Mouse (Mus musculus) hindbrain, embryonic 11.5 days (tissue): ENCODE results near the gene Cdk13. TPM values are rescaled to one million over a fixed set of nuclear protein-coding genes. Genes with fewer than 3 reads are reported as not detected.

Source experiments
- ATAC-seq: fragments of 200-750 bp; cut with Nextera tagmentation; 2 replicates; pipeline ENCODE4 v1.8.0; 2017; ENCODE audit warnings: mild to moderate bottlenecking, moderate TSS enrichment, moderate library complexity; ENCODE audit not compliant: low FRiP score
- DNase-seq: peaks from one replicate; pipeline ENCODE4 v3.0.0-alpha.2; 2015; ENCODE audit warnings: low spot score
- H3K27ac ChIP-seq: fragments of 300-500 bp; sonication (generic); 2 replicates; pipeline ENCODE4 v1.5.1; 2014; ENCODE audit warnings: mild to moderate bottlenecking, low read depth, low read length
- H3K27me3 ChIP-seq: fragments of 300-500 bp; sonication (generic); 2 replicates; pipeline ENCODE4 v1.6.1; 2014; ENCODE audit warnings: mild to moderate bottlenecking, low read length, moderate library complexity, mixed read lengths; ENCODE audit not compliant: control insufficient read depth, insufficient read depth
- H3K36me3 ChIP-seq: fragments of 300-500 bp; sonication (generic); 2 replicates; pipeline ENCODE4 v1.6.1; 2014; ENCODE audit warnings: mild to moderate bottlenecking, low read length, moderate library complexity, mixed read lengths; ENCODE audit not compliant: control insufficient read depth, insufficient read depth
- H3K4me1 ChIP-seq: fragments of 300-500 bp; sonication (generic); replicated peaks from 2 replicates; pipeline ENCODE4 v1.6.1; 2014; ENCODE audit warnings: low read length, mixed read lengths; ENCODE audit not compliant: control insufficient read depth, insufficient read depth
- H3K4me2 ChIP-seq: fragments of 300-500 bp; sonication (generic); replicated peaks from 2 replicates; pipeline ENCODE4 v1.6.1; 2014; ENCODE audit warnings: mild to moderate bottlenecking, low read depth, low read length
- H3K4me3 ChIP-seq: fragments of 300-500 bp; sonication (generic); 2 replicates; pipeline ENCODE4 v1.5.1; 2014; ENCODE audit warnings: low read depth, low read length
- H3K9ac ChIP-seq: fragments of 300-500 bp; sonication (generic); 2 replicates; pipeline ENCODE4 v1.6.1; 2014; ENCODE audit warnings: low read depth, low read length
- H3K9me3 ChIP-seq: fragments of 300-500 bp; sonication (generic); 2 replicates; pipeline ENCODE4 v1.6.1; 2016; ENCODE audit warnings: low read length; ENCODE audit not compliant: control insufficient read depth
- WGBS: fragments of 180-500 bp; shearing (Covaris S2); extraction: QIAGEN DNeasy Blood & Tissue Kit; methylation state at CpG from one replicate; pipeline ENCODE4 v1.1.7; 2014; 5-methylcytosine and 5-hydroxymethylcytosine counted together
- polyA plus RNA-seq: library from polyadenylated mRNA; unstranded; fragments of >200 nt; fragmentation: Nextera tagmentation; extraction: Ambion mirVana; gene quantifications from 2 replicates; pipeline ENCODE4 v1.2.1, GENCODE M21; 2014

Gene Cdk13
- polyA plus RNA-seq, 1 experiment from 2014 or later: 27.5 TPM

DNA sequence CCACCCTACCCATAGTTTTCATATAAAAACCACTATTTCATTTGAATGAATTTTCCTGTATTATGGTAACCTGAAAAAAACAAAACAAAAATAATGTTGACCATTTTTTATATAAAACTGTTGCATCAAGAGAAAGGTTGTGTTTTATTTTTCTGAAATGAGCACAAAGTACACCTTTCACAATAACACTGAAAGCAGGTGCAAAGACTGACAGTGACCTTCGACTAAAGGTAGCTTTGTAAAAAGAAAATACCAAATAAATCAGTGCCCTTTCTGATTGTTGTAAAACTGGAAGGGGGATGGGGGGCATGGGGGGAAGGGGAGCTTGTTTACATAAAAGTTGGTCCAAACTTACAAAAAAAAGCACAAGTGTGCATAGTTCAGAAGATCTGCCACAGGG is 87.5 kb downstream of the Cdk13 start:
- H3K27me3 ChIP-seq: no peaks in the 10 kb centered on the region
- DNase-seq (no peak), ATAC-seq (no peak)
- H3K36me3 ChIP-seq: no peaks in the 10 kb centered on the region
- H3K9me3 ChIP-seq: no peaks in the 10 kb centered on the region
- no peak overlapping the region for H3K9ac ChIP-seq
- no peak overlapping the region for H3K4me2 ChIP-seq
- H3K4me3 ChIP-seq: no peak overlapping the region
- H3K4me1 ChIP-seq: no peaks in the 10 kb centered on the region
- no peak overlapping the region for H3K27ac ChIP-seq
- WGBS: 87% methylated on average over 1 of the region's 1 CpGs

DNA sequence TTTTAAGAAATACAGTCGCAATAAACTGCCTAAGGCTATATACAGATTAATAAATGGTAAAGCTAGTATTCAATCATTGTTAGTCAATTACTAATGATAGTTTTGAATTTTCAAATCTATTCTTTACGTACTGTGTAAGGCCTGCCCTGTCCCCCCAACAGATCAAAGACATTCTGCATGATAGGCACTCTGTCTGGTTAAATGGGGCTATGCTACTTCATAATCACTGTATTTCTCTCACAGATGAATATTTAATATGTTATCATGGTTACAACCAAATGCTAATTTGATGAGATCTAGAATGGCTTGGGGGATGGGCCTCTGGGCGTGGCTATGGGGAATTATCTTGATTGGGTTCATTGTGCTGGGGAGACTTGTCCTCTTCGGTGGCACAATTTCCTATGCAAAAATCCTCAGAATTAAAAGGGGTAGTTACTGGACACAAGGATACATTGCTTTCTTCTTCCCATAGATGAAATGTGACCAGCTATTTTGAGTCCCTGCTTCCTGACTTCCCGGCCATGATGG is 96.0 kb downstream of the Cdk13 start:
- Histone ChIP-seq H3K4me3 (no peak overlapping the region), H3K4me1 (no peaks in the 10 kb centered on the region), H3K27ac (no peak overlapping the region), H3K27me3 (no peaks in the 10 kb centered on the region), H3K36me3 (no peaks in the 10 kb centered on the region), H3K9ac (no peak overlapping the region), H3K9me3 (no peaks in the 10 kb centered on the region), H3K4me2 (no peak overlapping the region)
- ATAC-seq (no peak), DNase-seq (no peak)
- 88% methylated on average over 5 of the region's 5 CpGs for WGBS

DNA sequence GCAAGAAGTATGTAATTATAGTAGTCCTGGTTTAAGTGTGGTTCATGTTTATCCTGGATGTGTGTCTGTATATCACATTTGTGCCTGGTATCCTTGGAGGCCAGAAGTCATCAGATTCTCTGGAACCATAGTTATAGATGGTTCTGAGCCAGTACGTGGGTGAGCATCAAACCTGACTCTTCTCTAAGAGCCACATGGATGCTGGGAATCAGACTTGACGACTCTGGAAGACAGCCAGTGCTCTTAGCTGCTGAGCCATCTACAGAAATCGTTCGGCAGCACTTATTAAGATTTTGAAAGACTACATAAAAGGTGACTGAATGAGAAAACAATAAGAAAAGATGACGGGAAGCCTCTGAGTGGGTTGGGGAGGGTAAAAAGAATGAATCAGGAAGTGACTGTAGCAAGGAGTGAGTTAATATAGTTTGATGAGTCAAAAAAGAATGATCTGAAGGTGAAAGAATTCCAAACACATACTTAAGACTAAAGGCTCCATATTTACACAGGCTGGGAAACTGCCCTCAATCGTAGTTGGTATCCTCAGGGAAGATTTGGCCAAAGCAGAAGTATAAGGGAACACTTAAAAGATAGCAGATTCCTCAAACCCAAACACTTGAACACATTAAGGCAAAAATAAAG is 99.6 kb downstream of the Cdk13 start:
- H3K36me3 ChIP-seq: no peaks in the 10 kb centered on the region
- no peaks in the 10 kb centered on the region for H3K9me3 ChIP-seq
- H3K4me1 ChIP-seq: no peaks in the 10 kb centered on the region
- H3K27ac ChIP-seq: no peak overlapping the region
- ATAC-seq (no peak), DNase-seq (no peak)
- no peak overlapping the region for H3K4me3 ChIP-seq
- 88% methylated on average over 6 of the region's 6 CpGs for WGBS
- H3K4me2 ChIP-seq: no peak overlapping the region
- H3K9ac ChIP-seq: no peak overlapping the region
- H3K27me3 ChIP-seq: no peaks in the 10 kb centered on the region

DNA sequence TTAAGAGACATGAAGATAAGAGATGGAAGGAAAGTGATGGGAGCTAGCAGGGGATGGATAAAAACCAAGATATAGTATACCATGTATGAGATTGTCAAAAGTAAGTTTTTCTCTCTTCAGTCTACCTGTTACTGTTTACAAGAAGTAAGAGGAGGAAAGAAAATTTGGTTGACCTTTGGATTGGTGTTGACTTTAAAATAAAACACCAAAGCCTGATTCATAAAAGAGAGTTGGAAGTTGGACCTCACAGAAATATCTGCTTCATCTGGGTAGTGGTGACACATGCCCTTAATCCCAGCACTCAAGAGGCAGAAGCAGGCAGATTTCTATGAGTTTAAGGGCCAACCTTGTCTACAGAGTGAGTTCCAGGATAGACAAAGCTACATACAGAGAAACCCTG is 102.6 kb downstream of the Cdk13 start:
- Histone ChIP-seq H3K27me3 (no peaks in the 10 kb centered on the region), H3K9me3 (no peaks in the 10 kb centered on the region), H3K9ac (no peak overlapping the region), H3K27ac (no peak overlapping the region), H3K4me3 (no peak overlapping the region), H3K4me1 (no peaks in the 10 kb centered on the region), H3K4me2 (no peak overlapping the region), H3K36me3 (no peaks in the 10 kb centered on the region)
- DNase-seq: no peak
- no peak for ATAC-seq

DNA sequence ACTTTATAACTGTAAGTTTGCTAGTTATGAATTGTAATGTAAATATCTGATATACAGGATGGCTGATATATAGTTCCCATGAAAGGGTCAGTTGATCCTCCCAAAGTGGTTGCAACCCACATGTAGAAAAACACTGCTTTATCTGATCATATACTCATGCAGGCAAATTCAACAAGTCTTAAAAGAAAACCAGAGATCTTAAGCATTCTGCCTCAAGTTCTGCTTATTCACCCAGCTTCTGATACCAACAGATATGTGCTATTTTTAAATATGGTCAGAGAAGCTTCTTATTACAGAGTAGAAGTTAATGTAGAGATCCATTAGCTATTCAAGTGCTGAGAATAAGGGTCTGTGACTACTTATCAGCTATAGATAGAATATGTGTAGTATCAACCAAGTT is 103.6 kb downstream of the Cdk13 start:
- H3K9me3 ChIP-seq: no peaks in the 10 kb centered on the region
- no peaks in the 10 kb centered on the region for H3K36me3 ChIP-seq
- H3K4me1 ChIP-seq: no peaks in the 10 kb centered on the region
- H3K27me3 ChIP-seq: no peaks in the 10 kb centered on the region
- H3K4me2 ChIP-seq: no peak overlapping the region
- no peak for ATAC-seq
- H3K27ac ChIP-seq: no peak overlapping the region
- no peak for DNase-seq
- H3K9ac ChIP-seq: no peak overlapping the region
- no peak overlapping the region for H3K4me3 ChIP-seq

DNA sequence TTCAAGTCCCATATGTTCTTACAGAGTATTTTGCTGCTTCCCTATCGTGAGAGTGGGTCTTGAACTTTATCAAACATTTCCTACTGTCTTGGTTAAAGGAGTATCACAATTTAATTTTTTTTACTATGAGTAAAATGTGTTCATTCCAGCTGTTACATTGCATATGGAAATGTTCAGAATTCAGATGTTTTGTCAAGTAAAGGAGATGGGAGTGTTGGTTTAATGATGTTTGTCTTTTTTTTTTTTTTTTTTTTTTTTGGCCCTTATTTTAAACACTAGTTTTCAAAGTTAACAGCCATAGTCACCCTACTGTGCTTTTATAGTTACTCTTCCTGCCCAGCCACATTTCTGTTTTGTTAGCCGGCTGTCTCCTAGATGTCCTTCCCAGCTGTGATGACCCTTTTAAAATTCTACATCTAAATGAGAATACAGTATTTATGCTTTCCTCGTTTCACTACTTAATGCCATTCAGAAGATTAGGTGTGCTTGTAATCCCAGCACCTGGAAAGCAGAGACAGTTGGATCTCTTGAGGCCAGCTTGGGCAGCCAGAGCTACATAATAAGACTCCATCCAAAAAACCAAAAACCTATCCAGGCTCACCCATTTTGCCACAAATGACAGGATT is 104.7 kb downstream of the Cdk13 start:
- H3K4me1 ChIP-seq: no peaks in the 10 kb centered on the region
- no peak for DNase-seq

DNA sequence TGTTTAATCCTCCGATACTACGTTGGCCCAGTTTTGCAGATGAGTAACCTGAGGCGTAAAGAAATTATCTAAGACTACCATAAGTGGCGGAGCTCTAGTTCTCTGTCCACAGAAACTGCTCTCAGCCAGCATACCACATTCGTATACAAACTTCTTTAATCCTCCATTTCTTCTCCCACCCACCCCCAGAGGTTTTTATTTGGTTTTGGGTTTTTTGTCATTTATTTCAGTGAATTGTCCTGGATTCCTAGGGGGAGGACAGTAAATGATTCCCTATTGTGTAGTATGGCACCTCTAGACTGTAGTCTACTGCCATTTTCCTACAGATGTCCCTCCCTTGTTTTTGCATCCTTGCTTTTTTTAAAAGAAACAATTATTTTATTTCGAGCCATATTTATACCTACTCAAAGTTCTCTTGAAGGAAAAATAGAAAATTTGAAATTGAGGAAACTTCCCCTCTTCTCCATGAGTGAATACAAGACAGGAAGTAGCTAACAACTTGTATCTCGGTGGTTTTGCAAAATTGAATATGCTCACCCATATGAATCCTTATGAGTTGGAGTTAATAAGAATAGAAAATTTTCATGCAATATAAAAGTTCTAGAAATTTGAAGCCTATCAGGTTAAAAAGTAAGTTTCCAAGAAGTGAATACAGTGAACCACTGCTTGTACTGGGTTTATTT is 108.9 kb downstream of the Cdk13 start:
- H3K4me2 ChIP-seq: peak overlapping the region; percentile 59
- H3K27me3 ChIP-seq: no peaks in the 10 kb centered on the region
- WGBS: 23% methylated on average over 7 of the region's 7 CpGs
- ATAC-seq (no peak), DNase-seq (peak; percentile 39)
- H3K36me3 ChIP-seq: no peaks in the 10 kb centered on the region
- peak overlapping the region; percentile 79 for H3K4me3 ChIP-seq
- H3K9ac ChIP-seq: peak overlapping the region; percentile 86
- H3K9me3 ChIP-seq: no peaks in the 10 kb centered on the region
- H3K27ac ChIP-seq: 0 out of 2 replicates have a peak overlapping the region, but pooled peaks have one; percentile 88
- no peaks in the 10 kb centered on the region for H3K4me1 ChIP-seq

More for the DNA sequence above, 104.7 kb downstream of the Cdk13 start:
- Histone ChIP-seq H3K36me3 (no peaks in the 10 kb centered on the region), H3K4me2 (no peak overlapping the region), H3K27me3 (no peaks in the 10 kb centered on the region), H3K9me3 (no peaks in the 10 kb centered on the region), H3K27ac (no peak overlapping the region), H3K9ac (no peak overlapping the region), H3K4me3 (no peak overlapping the region)
- 85% methylated on average over 3 of the region's 3 CpGs for WGBS
- no peak for ATAC-seq

DNA sequence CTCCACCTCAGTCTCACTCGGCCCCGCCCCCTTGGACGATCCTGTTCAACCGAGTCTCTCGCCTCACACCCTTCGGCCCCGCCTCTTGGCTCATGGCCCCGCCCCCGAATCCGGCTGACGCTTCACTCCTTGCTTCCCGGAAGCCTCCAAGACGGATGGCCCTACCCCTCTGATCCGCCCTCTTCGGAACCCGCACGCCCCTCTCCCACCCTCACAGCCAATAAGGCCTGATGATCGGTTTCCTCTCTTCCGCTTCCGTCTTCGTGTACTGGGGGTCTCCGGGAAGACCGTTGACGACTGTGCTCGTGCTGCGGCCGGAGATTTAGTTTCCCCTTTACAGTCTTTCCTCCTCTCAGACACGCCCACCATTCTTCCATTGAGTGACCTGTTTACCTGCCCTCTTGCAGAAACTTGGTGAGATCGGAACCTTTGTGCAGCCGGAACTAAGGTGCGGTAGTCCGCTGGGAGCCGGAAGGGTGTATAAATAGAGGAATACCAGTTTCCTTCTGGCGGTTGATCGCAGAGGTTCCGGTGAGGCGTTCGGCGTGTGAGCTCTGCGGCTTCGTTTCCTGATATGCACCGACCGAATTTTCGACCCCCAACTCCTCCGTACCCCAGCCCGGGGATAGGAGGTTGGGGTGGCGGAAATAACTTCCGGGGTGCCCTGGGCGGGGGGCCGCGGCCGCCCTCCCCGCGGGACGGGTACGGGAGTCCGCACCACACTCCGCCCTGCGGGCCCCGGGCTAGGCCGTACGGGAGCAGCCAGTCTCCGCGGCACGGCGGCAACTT is 109.8 kb downstream of the Cdk13 start, which contains the start of the genes Mplkip and Sugct:
Mplkip (plus strand) TSS at position 282 of the 789 bp plus-strand sequence.
Sugct (minus strand) TSS at position 643 of the 789 bp plus-strand sequence.
- DNase-seq (peak; percentile 100), ATAC-seq (peak; percentile 99)
- under 1% methylated on average over 57 of the region's 66 CpGs for WGBS
- Histone ChIP-seq H3K4me2 (peak within 1 kb of the TSS; percentile 59), H3K4me3 (peak within 1 kb of the TSS; percentile 79), H3K9ac (peak within 1 kb of the TSS; percentile 86), H3K36me3 (no peaks in the 10 kb centered on the region), H3K9me3 (no peaks in the 10 kb centered on the region), H3K27me3 (no peaks in the 10 kb centered on the region), H3K27ac (peak within 1 kb of the TSS; percentile 88), H3K4me1 (no peaks in the 10 kb centered on the region)
